Mouse (Mus musculus): ENCODE results near the gene Olfr1046. TPM values are rescaled to one million over a fixed set of nuclear protein-coding genes. Genes with fewer than 3 reads are reported as not detected.
"Not testable (repeated sequence)": the region's sequence is repeated elsewhere in the genome, so short reads cannot be mapped to it uniquely, and the experiment has no call there.

The Olfr1046 gene
- polyA plus RNA-seq, 2 experiments: not detected

- ATAC-seq (ENCODE audit: insufficient read depth): no peak
- 14% methylated on average over 1 of the region's 1 CpGs for WGBS (ENCODE audit: insufficient replicate concordance)
- Histone ChIP-seq H3K9ac (replicated peaks) (no peak overlapping the region), H3K27me3 (ENCODE audit: control insufficient read depth, insufficient read depth, low read length) (no peaks in the 10 kb centered on the region), H3K4me2 (ENCODE audit: low read depth) (no peak overlapping the region), H3K36me3 (replicated peaks; ENCODE audit: control insufficient read depth, insufficient read depth, low read depth) (no peaks in the 10 kb centered on the region), H3K4me1 (replicated peaks; ENCODE audit: control insufficient read depth in 2 of 2, insufficient read depth in 2 of 2, low read length in 1 of 2) (no peaks in the 10 kb centered on the region), H3K9me3 (ENCODE audit: control insufficient read depth, low read length) (no peaks in the 10 kb centered on the region), H3K27ac (no peak overlapping the region), H3K4me3 (ENCODE audit: insufficient read depth in 1 of 2, low read depth in 2 of 2, low read length in 2 of 2) (no peak overlapping the region)
- no peak for DNase-seq (ENCODE audit: low read depth in 3 of 3, low spot score in 3 of 3)
- TF ChIP-seq EP300 (IDR thresholded peaks at IDR 0.05; ENCODE audit: low read depth): no peak
- TF ChIP-seq CTCF (IDR thresholded peaks at IDR 0.05; ENCODE audit: low read depth): no peak
These were observed 23.3 kb downstream of the Olfr1046 start for GRCm38 (mm10) chr2:86195863-86196262.

DNA sequence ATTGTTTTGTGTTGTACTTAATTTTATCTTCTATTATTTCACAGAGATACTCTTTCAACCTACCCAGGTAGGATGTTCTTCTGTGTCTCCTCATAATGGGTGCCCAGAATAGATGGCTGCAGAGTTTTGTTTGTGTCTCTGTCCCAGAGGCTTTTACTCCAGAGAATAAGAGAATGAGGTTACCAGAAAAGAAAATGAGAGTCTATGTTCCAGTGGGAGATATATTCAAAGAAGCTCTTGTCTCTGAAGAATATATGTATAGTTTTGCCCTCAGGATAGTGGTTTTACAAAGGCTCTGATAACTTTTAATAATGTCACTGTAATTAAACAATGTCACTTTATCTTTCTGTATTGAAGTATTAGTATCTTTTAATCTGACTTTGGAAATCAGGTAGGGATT lies 33.5 kb downstream of the Olfr1046 start, which contains the start of gene Olfr52:
Gene Olfr52 (minus strand): TSS at position 101 of the 400 bp plus-strand sequence.
- Histone ChIP-seq H3K27ac (no peak within 1 kb of the TSS), H3K4me1 (replicated peaks; ENCODE audit: control insufficient read depth in 2 of 2, insufficient read depth in 2 of 2, low read length in 1 of 2) (no peaks in the 10 kb centered on the region), H3K27me3 (ENCODE audit: control insufficient read depth, insufficient read depth, low read length) (no peaks in the 10 kb centered on the region), H3K4me2 (ENCODE audit: low read depth) (no peak within 1 kb of the TSS), H3K36me3 (replicated peaks; ENCODE audit: control insufficient read depth, insufficient read depth, low read depth) (no peaks in the 10 kb centered on the region), H3K9me3 (ENCODE audit: control insufficient read depth, low read length) (no peaks in the 10 kb centered on the region), H3K4me3 (ENCODE audit: insufficient read depth in 1 of 2, low read depth in 2 of 2, low read length in 2 of 2) (no peak within 1 kb of the TSS), H3K9ac (replicated peaks) (no peak within 1 kb of the TSS)
- DNase-seq (ENCODE audit: low read depth in 3 of 3, low spot score in 3 of 3): no peak
- no peak for ATAC-seq (ENCODE audit: insufficient read depth)
- TF ChIP-seq EP300 (IDR thresholded peaks at IDR 0.05; ENCODE audit: low read depth) (no peak), CTCF (IDR thresholded peaks at IDR 0.05; ENCODE audit: low read depth) (no peak)

DNA sequence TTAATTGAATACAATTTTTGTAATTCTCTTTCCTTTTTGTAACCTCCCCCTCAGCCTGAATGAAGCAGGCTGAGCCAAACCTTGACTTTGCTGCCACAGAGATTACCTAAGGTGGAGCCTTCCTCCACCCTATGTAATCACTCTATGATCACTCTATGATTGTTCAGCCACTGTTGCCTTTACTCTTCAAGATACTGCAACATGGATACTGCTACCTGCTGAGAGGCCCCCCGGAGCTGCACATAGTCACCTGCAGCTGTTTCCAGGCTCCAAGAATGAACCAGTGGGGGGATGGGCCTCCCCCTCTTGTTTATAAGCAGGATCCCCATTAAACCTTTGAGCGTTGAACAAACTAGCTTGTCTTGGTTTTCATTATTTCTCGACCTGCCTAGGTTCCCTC lies 39.2 kb downstream of the Olfr1046 start:
- no peaks in the 10 kb centered on the region for H3K36me3 ChIP-seq (replicated peaks; ENCODE audit: control insufficient read depth, insufficient read depth, low read depth)
- WGBS (ENCODE audit: insufficient replicate concordance): 63% methylated on average over 3 of the region's 3 CpGs
- DNase-seq (ENCODE audit: low read depth in 3 of 3, low spot score in 3 of 3) (no peak), ATAC-seq (ENCODE audit: insufficient read depth) (no peak)
- H3K4me1 ChIP-seq (replicated peaks; ENCODE audit: control insufficient read depth in 2 of 2, insufficient read depth in 2 of 2, low read length in 1 of 2): no peaks in the 10 kb centered on the region
- H3K27ac ChIP-seq: no peak overlapping the region
- TF ChIP-seq CTCF (IDR thresholded peaks at IDR 0.05; ENCODE audit: low read depth) (no peak), EP300 (IDR thresholded peaks at IDR 0.05; ENCODE audit: low read depth) (no peak)
- no peaks in the 10 kb centered on the region for H3K27me3 ChIP-seq (ENCODE audit: control insufficient read depth, insufficient read depth, low read length)
- no peak overlapping the region for H3K4me2 ChIP-seq (ENCODE audit: low read depth)
- no peak overlapping the region for H3K4me3 ChIP-seq (ENCODE audit: insufficient read depth in 1 of 2, low read depth in 2 of 2, low read length in 2 of 2)
- H3K9me3 ChIP-seq (ENCODE audit: control insufficient read depth, low read length): no peaks in the 10 kb centered on the region
- no peak overlapping the region for H3K9ac ChIP-seq (replicated peaks)

DNA sequence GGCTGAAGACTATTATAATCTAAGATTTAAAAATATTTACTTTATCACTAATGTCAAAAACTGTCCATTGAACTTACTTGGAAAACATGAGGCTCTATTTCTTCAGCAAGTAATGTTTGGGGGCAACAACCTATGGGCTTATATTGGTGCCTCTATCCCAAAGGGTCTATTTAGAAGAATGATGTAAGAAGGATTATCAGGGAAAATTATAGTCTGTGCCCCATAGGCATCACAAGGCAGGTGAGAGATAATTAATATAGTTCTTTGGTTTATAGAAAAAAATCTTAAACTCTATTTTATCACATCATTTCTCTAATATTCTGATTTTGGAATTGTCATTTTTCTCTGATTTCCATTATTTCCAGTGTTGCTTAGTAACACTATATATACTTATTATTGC lies 41.4 kb downstream of the Olfr1046 start, which contains the start of gene Olfr1044:
Gene Olfr1044 (minus strand): TSS at position 101 of the 400 bp plus-strand sequence.
- TF ChIP-seq EP300 (IDR thresholded peaks at IDR 0.05; ENCODE audit: low read depth) (no peak), CTCF (IDR thresholded peaks at IDR 0.05; ENCODE audit: low read depth) (no peak)
- H3K4me1 ChIP-seq (replicated peaks; ENCODE audit: control insufficient read depth in 2 of 2, insufficient read depth in 2 of 2, low read length in 1 of 2): no peaks in the 10 kb centered on the region
- H3K4me3 ChIP-seq (ENCODE audit: insufficient read depth in 1 of 2, low read depth in 2 of 2, low read length in 2 of 2): no peak within 1 kb of the TSS
- ATAC-seq (ENCODE audit: insufficient read depth): no peak
- H3K4me2 ChIP-seq (ENCODE audit: low read depth): no peak within 1 kb of the TSS
- no peak for DNase-seq (ENCODE audit: low read depth in 3 of 3, low spot score in 3 of 3)
- no peaks in the 10 kb centered on the region for H3K27me3 ChIP-seq (ENCODE audit: control insufficient read depth, insufficient read depth, low read length)
- no peak within 1 kb of the TSS for H3K9ac ChIP-seq (replicated peaks)
- H3K27ac ChIP-seq: no peak within 1 kb of the TSS
- no peaks in the 10 kb centered on the region for H3K9me3 ChIP-seq (ENCODE audit: control insufficient read depth, low read length)
- no peaks in the 10 kb centered on the region for H3K36me3 ChIP-seq (replicated peaks; ENCODE audit: control insufficient read depth, insufficient read depth, low read depth)

DNA sequence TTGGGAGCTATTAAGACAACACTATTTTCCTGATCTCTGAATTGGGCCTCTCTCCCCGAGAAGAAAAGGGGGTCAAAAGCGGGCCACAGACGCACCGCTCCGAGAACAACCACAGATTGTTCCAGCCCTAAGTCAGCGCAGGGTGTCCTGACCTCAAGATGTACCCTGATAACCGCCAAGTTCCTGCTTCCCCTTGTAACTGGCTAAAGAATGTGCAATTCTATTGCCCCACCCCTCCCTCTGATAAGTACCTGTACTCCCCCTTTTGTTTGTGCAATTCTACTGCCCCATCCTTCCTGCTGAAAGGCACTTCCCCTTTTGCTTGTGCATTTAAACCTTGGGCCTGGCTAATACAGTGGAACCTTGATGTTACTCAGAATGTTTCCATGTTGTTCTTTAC lies 43.7 kb downstream of the Olfr1046 start:
- H3K4me1 ChIP-seq (replicated peaks; ENCODE audit: control insufficient read depth in 2 of 2, insufficient read depth in 2 of 2, low read length in 1 of 2); H3K9ac ChIP-seq (replicated peaks); H3K27ac ChIP-seq; H3K4me3 ChIP-seq (ENCODE audit: insufficient read depth in 1 of 2, low read depth in 2 of 2, low read length in 2 of 2); ATAC-seq (ENCODE audit: insufficient read depth); H3K27me3 ChIP-seq (ENCODE audit: control insufficient read depth, insufficient read depth, low read length); H3K9me3 ChIP-seq (ENCODE audit: control insufficient read depth, low read length); H3K4me2 ChIP-seq (ENCODE audit: low read depth); DNase-seq (ENCODE audit: low read depth in 3 of 3, low spot score in 3 of 3); H3K36me3 ChIP-seq (replicated peaks; ENCODE audit: control insufficient read depth, insufficient read depth, low read depth): not testable (repeated sequence)
- 17% methylated on average over 7 of the region's 7 CpGs for WGBS (ENCODE audit: insufficient replicate concordance)

- H3K4me3 ChIP-seq (ENCODE audit: insufficient read depth in 1 of 2, low read depth in 2 of 2, low read length in 2 of 2): no peak within 1 kb of the TSS
- no peak within 1 kb of the TSS for H3K9ac ChIP-seq (replicated peaks)
- H3K36me3 ChIP-seq (replicated peaks; ENCODE audit: control insufficient read depth, insufficient read depth, low read depth): no peaks in the 10 kb centered on the region
- H3K27ac ChIP-seq: no peak within 1 kb of the TSS
- WGBS (ENCODE audit: insufficient replicate concordance): 70% methylated on average over 2 of the region's 2 CpGs
- TF ChIP-seq CTCF (IDR thresholded peaks at IDR 0.05; ENCODE audit: low read depth) (no peak), EP300 (IDR thresholded peaks at IDR 0.05; ENCODE audit: low read depth) (no peak)
- no peak within 1 kb of the TSS for H3K4me2 ChIP-seq (ENCODE audit: low read depth)
- no peaks in the 10 kb centered on the region for H3K4me1 ChIP-seq (replicated peaks; ENCODE audit: control insufficient read depth in 2 of 2, insufficient read depth in 2 of 2, low read length in 1 of 2)
- no peaks in the 10 kb centered on the region for H3K9me3 ChIP-seq (ENCODE audit: control insufficient read depth, low read length)
- DNase-seq (ENCODE audit: low read depth in 3 of 3, low spot score in 3 of 3) (no peak), ATAC-seq (ENCODE audit: insufficient read depth) (no peak)
- H3K27me3 ChIP-seq (ENCODE audit: control insufficient read depth, insufficient read depth, low read length): no peaks in the 10 kb centered on the region
These were observed 51.7 kb downstream of the Olfr1046 start, which contains the start of gene Olfr1043 for GRCm38 (mm10) chr2:86167422-86167821. TSS of gene Olfr1043 (minus strand) at chr2:86167522.

Other genes with a start within 250 kb of the Olfr1046 start
- not detected in 2 replicates for gene Olfr1029, start 245.4 kb downstream of the Olfr1046 start, polyA plus RNA-seq (2012; rRNA removed)
- gene Olfr1029, start 245.4 kb downstream of the Olfr1046 start, polyA plus RNA-seq (2014; fragmentation: Nextera tagmentation; extraction: Ambion mirVana): not detected in 2 replicates
- not detected in 2 replicates for gene Olfr1030, start 240.0 kb downstream of the Olfr1046 start, polyA plus RNA-seq (2012; rRNA removed)
- gene Olfr1030, start 240.0 kb downstream of the Olfr1046 start, polyA plus RNA-seq (2014; fragmentation: Nextera tagmentation; extraction: Ambion mirVana): not detected in 2 replicates
- gene Olfr1031, start 229.0 kb downstream of the Olfr1046 start, polyA plus RNA-seq (2012; rRNA removed): not detected in 2 replicates
- not detected in 2 replicates for gene Olfr1031, start 229.0 kb downstream of the Olfr1046 start, polyA plus RNA-seq (2014; fragmentation: Nextera tagmentation; extraction: Ambion mirVana)
- not detected in 2 replicates for gene Olfr1032, start 213.8 kb downstream of the Olfr1046 start, polyA plus RNA-seq (2012; rRNA removed)
- not detected in 2 replicates for gene Olfr1032, start 213.8 kb downstream of the Olfr1046 start, polyA plus RNA-seq (2014; fragmentation: Nextera tagmentation; extraction: Ambion mirVana)
- gene Olfr1033, start 198.7 kb downstream of the Olfr1046 start, polyA plus RNA-seq (2012; rRNA removed): 0.19 and 0.27 TPM in 2 replicates
- 0.51 and 0.61 TPM in 2 replicates for gene Olfr1033, start 198.7 kb downstream of the Olfr1046 start, polyA plus RNA-seq (2014; fragmentation: Nextera tagmentation; extraction: Ambion mirVana)
- gene Olfr1034, start 173.5 kb downstream of the Olfr1046 start, polyA plus RNA-seq (2012; rRNA removed): 0.06 TPM in 2 replicates
- 0.04 TPM in 1 of 2 replicates, not detected in the other for gene Olfr1034, start 173.5 kb downstream of the Olfr1046 start, polyA plus RNA-seq (2014; fragmentation: Nextera tagmentation; extraction: Ambion mirVana)
- gene Olfr1036, start 145.3 kb downstream of the Olfr1046 start, polyA plus RNA-seq (2012; rRNA removed): not detected in 2 replicates
- not detected in 2 replicates for gene Olfr1036, start 145.3 kb downstream of the Olfr1046 start, polyA plus RNA-seq (2014; fragmentation: Nextera tagmentation; extraction: Ambion mirVana)
- not detected in 2 replicates for gene Olfr1037, start 131.9 kb downstream of the Olfr1046 start, polyA plus RNA-seq (2012; rRNA removed)
- gene Olfr1037, start 131.9 kb downstream of the Olfr1046 start, polyA plus RNA-seq (2014; fragmentation: Nextera tagmentation; extraction: Ambion mirVana): not detected in 2 replicates
- not detected in 2 replicates for gene Olfr1039, start 83.4 kb downstream of the Olfr1046 start, polyA plus RNA-seq (2012; rRNA removed)
- not detected in 2 replicates for gene Olfr1039, start 83.4 kb downstream of the Olfr1046 start, polyA plus RNA-seq (2014; fragmentation: Nextera tagmentation; extraction: Ambion mirVana)
- not detected in 2 replicates for gene Olfr1040, start 72.6 kb downstream of the Olfr1046 start, polyA plus RNA-seq (2012; rRNA removed)
- gene Olfr1040, start 72.6 kb downstream of the Olfr1046 start, polyA plus RNA-seq (2014; fragmentation: Nextera tagmentation; extraction: Ambion mirVana): not detected in 2 replicates
- gene Olfr1042, start 57.5 kb downstream of the Olfr1046 start, polyA plus RNA-seq (2012; rRNA removed): not detected in 2 replicates
- not detected in 2 replicates for gene Olfr1042, start 57.5 kb downstream of the Olfr1046 start, polyA plus RNA-seq (2014; fragmentation: Nextera tagmentation; extraction: Ambion mirVana)
- not detected in 2 replicates for gene Olfr1043, start 51.8 kb downstream of the Olfr1046 start, polyA plus RNA-seq (2012; rRNA removed)
- gene Olfr1043, start 51.8 kb downstream of the Olfr1046 start, polyA plus RNA-seq (2014; fragmentation: Nextera tagmentation; extraction: Ambion mirVana): not detected in 2 replicates
- gene Olfr1044, start 41.5 kb downstream of the Olfr1046 start, polyA plus RNA-seq (2012; rRNA removed): not detected in 2 replicates
- gene Olfr1044, start 41.5 kb downstream of the Olfr1046 start, polyA plus RNA-seq (2014; fragmentation: Nextera tagmentation; extraction: Ambion mirVana): not detected in 2 replicates
- not detected in 2 replicates for gene Olfr52, start 33.6 kb downstream of the Olfr1046 start, polyA plus RNA-seq (2012; rRNA removed)
- gene Olfr52, start 33.6 kb downstream of the Olfr1046 start, polyA plus RNA-seq (2014; fragmentation: Nextera tagmentation; extraction: Ambion mirVana): not detected in 2 replicates
- gene Olfr1045, start 16.3 kb downstream of the Olfr1046 start, polyA plus RNA-seq (2012; rRNA removed): not detected in 2 replicates
- not detected in 2 replicates for gene Olfr1045, start 16.3 kb downstream of the Olfr1046 start, polyA plus RNA-seq (2014; fragmentation: Nextera tagmentation; extraction: Ambion mirVana)
- gene Olfr1047, start 12.1 kb upstream of the Olfr1046 start, polyA plus RNA-seq (2012; rRNA removed): not detected in 2 replicates
- gene Olfr1047, start 12.1 kb upstream of the Olfr1046 start, polyA plus RNA-seq (2014; fragmentation: Nextera tagmentation; extraction: Ambion mirVana): not detected in 2 replicates
- not detected in 2 replicates for gene Olfr1048, start 21.0 kb upstream of the Olfr1046 start, polyA plus RNA-seq (2012; rRNA removed)
- not detected in 2 replicates for gene Olfr1048, start 21.0 kb upstream of the Olfr1046 start, polyA plus RNA-seq (2014; fragmentation: Nextera tagmentation; extraction: Ambion mirVana)
- gene Olfr1049, start 39.0 kb upstream of the Olfr1046 start, polyA plus RNA-seq (2012; rRNA removed): not detected in 2 replicates
- gene Olfr1049, start 39.0 kb upstream of the Olfr1046 start, polyA plus RNA-seq (2014; fragmentation: Nextera tagmentation; extraction: Ambion mirVana): not detected in 2 replicates
- gene Olfr1051, start 59.8 kb upstream of the Olfr1046 start, polyA plus RNA-seq (2012; rRNA removed): not detected in 2 replicates
- gene Olfr1051, start 59.8 kb upstream of the Olfr1046 start, polyA plus RNA-seq (2014; fragmentation: Nextera tagmentation; extraction: Ambion mirVana): not detected in 2 replicates
- not detected in 2 replicates for gene Olfr1052, start 73.1 kb upstream of the Olfr1046 start, polyA plus RNA-seq (2012; rRNA removed)
- not detected in 2 replicates for gene Olfr1052, start 73.1 kb upstream of the Olfr1046 start, polyA plus RNA-seq (2014; fragmentation: Nextera tagmentation; extraction: Ambion mirVana)
- not detected in 2 replicates for gene Olfr1053, start 96.0 kb upstream of the Olfr1046 start, polyA plus RNA-seq (2012; rRNA removed)
- not detected in 2 replicates for gene Olfr1053, start 96.0 kb upstream of the Olfr1046 start, polyA plus RNA-seq (2014; fragmentation: Nextera tagmentation; extraction: Ambion mirVana)
- gene Olfr1054, start 116.1 kb upstream of the Olfr1046 start, polyA plus RNA-seq (2012; rRNA removed): not detected in 2 replicates
- gene Olfr1054, start 116.1 kb upstream of the Olfr1046 start, polyA plus RNA-seq (2014; fragmentation: Nextera tagmentation; extraction: Ambion mirVana): not detected in 2 replicates
- gene Olfr1055, start 131.0 kb upstream of the Olfr1046 start, polyA plus RNA-seq (2012; rRNA removed): not detected in 2 replicates
- not detected in 2 replicates for gene Olfr1055, start 131.0 kb upstream of the Olfr1046 start, polyA plus RNA-seq (2014; fragmentation: Nextera tagmentation; extraction: Ambion mirVana)
- gene Olfr1056, start 143.2 kb upstream of the Olfr1046 start, polyA plus RNA-seq (2012; rRNA removed): not detected in 2 replicates
- gene Olfr1056, start 143.2 kb upstream of the Olfr1046 start, polyA plus RNA-seq (2014; fragmentation: Nextera tagmentation; extraction: Ambion mirVana): not detected in 2 replicates
- gene Olfr1057, start 159.1 kb upstream of the Olfr1046 start, polyA plus RNA-seq (2012; rRNA removed): not detected in 2 replicates
- not detected in 2 replicates for gene Olfr1057, start 159.1 kb upstream of the Olfr1046 start, polyA plus RNA-seq (2014; fragmentation: Nextera tagmentation; extraction: Ambion mirVana)
- not detected in 2 replicates for gene Olfr1058, start 169.2 kb upstream of the Olfr1046 start, polyA plus RNA-seq (2012; rRNA removed)
- gene Olfr1058, start 169.2 kb upstream of the Olfr1046 start, polyA plus RNA-seq (2014; fragmentation: Nextera tagmentation; extraction: Ambion mirVana): not detected in 2 replicates
- not detected in 2 replicates for gene Olfr1061, start 194.7 kb upstream of the Olfr1046 start, polyA plus RNA-seq (2012; rRNA removed)
- gene Olfr1061, start 194.7 kb upstream of the Olfr1046 start, polyA plus RNA-seq (2014; fragmentation: Nextera tagmentation; extraction: Ambion mirVana): not detected in 2 replicates
- gene Olfr1062, start 207.4 kb upstream of the Olfr1046 start, polyA plus RNA-seq (2012; rRNA removed): not detected in 2 replicates
- gene Olfr1062, start 207.4 kb upstream of the Olfr1046 start, polyA plus RNA-seq (2014; fragmentation: Nextera tagmentation; extraction: Ambion mirVana): not detected in 2 replicates
- not detected in 2 replicates for gene Olfr1065, start 231.3 kb upstream of the Olfr1046 start, polyA plus RNA-seq (2012; rRNA removed)
- gene Olfr1065, start 231.3 kb upstream of the Olfr1046 start, polyA plus RNA-seq (2014; fragmentation: Nextera tagmentation; extraction: Ambion mirVana): not detected in 2 replicates
- not detected in 2 replicates for gene Olfr1066, start 237.0 kb upstream of the Olfr1046 start, polyA plus RNA-seq (2012; rRNA removed)
- gene Olfr1066, start 237.0 kb upstream of the Olfr1046 start, polyA plus RNA-seq (2014; fragmentation: Nextera tagmentation; extraction: Ambion mirVana): not detected in 2 replicates

Measured in liver, embryonic 14.5 days (tissue).